Mouse (Mus musculus) liver, postnatal 0 days (tissue): ENCODE measurements around the gene Mvk.

Source experiments
- CTCF ChIP-seq: sonication (generic); IDR thresholded peaks from 2 replicates; pipeline ENCODE4 v1.5.1; 2016; ENCODE audit warnings: antibody characterized with exemption, low read depth
- EP300 ChIP-seq: IDR thresholded peaks from 2 replicates; pipeline ENCODE4 v1.6.1; 2016; ENCODE audit warnings: antibody characterized with exemption, low read depth, mild to moderate bottlenecking

DNA sequence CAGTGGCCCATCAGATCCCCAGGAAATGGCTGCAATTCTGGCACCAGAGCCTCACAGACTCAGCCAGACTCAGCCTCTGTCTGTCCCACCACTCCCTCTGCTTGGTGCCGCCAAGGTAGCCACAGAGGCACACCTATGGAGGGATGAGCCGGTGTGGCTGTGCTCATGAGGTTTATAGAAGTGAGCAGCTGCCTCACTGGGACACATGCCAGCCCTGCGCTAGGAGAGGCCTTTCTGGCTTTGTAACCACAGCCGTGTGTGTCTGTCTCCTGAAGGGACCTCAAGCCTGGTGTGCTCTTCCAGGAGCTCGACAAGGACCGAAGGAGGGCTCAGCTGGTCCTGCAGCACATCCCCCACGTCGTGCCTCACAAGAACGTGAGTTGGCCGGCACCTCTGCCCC is 36.8 kb upstream of the Mvk start:
- TF ChIP-seq CTCF (no peak), EP300 (no peak)
